Mouse (Mus musculus): ENCODE measurements around the gene Ifnl2. TPM values are rescaled to one million over a fixed set of nuclear protein-coding genes. Genes with fewer than 3 reads are reported as not detected.

Gene Ifnl2
- total and polyA plus RNA-seq, 3 experiments, result 1.00 TPM; not detected in 2

GRCm38 (mm10) chr7:28490903-28491302 is 19.4 kb downstream of the Ifnl2 start:
- DNase-seq, result no peak

GRCm38 (mm10) chr7:28490410-28490809 is 19.8 kb downstream of the Ifnl2 start:
- DNase-seq, result peak; percentile 72

- DNase-seq, result no peak
Measured at GRCm38 (mm10) chr7:28488030-28488491, 22.2 kb downstream of the Ifnl2 start.

GRCm38 (mm10) chr7:28484192-28484591 is 26.1 kb downstream of the Ifnl2 start:
- DNase-seq, result no peak

GRCm38 (mm10) chr7:28482854-28483253 is 27.4 kb downstream of the Ifnl2 start:
- no peak for DNase-seq

- DNase-seq, result no peak
Measured at GRCm38 (mm10) chr7:28478854-28479253, 31.4 kb downstream of the Ifnl2 start.

GRCm38 (mm10) chr7:28477363-28477762 is 32.9 kb downstream of the Ifnl2 start:
- no peak for DNase-seq

GRCm38 (mm10) chr7:28476191-28476590 is 34.1 kb downstream of the Ifnl2 start:
- DNase-seq, result no peak

GRCm38 (mm10) chr7:28467213-28467751 is 43.0 kb downstream of the Ifnl2 start:
- peak; percentile 85 for DNase-seq

GRCm38 (mm10) chr7:28466721-28467212 is 43.5 kb downstream of the Ifnl2 start:
- DNase-seq, result no peak

GRCm38 (mm10) chr7:28464416-28465212 is 45.6 kb downstream of the Ifnl2 start:
- peak; percentile 86 for DNase-seq

- DNase-seq, result no peak
Measured at GRCm38 (mm10) chr7:28462769-28463168, 47.5 kb downstream of the Ifnl2 start.

- no peak for DNase-seq
Measured at GRCm38 (mm10) chr7:28460361-28460760, 49.9 kb downstream of the Ifnl2 start.

Other genes with a start within 250 kb of the Ifnl2 start
- gene Eid2, start 242.6 kb downstream of the Ifnl2 start, total RNA-seq (2021), result 10 to 100 TPM; 23.4 to 24.4 TPM
- gene Eid2, start 242.6 kb downstream of the Ifnl2 start, polyA plus RNA-seq (2012; rRNA removed), result 30.4 and 36.8 TPM in 2 replicates
- gene Eid2b, start 232.7 kb downstream of the Ifnl2 start, total RNA-seq (2021), result 10 to 100 TPM in 1 of 2 experiments, 1 to 10 TPM in 1; 9.1 to 17.6 TPM
- 44.8 and 49.6 TPM in 2 replicates for gene Eid2b, start 232.7 kb downstream of the Ifnl2 start, polyA plus RNA-seq (2012; rRNA removed)
- not detected for gene Selenov, start 219.3 kb downstream of the Ifnl2 start, total RNA-seq (2021)
- 0.19 TPM in 1 of 2 replicates, not detected in the other for gene Selenov, start 219.3 kb downstream of the Ifnl2 start, polyA plus RNA-seq (2012; rRNA removed)
- gene Dll3, start 208.2 kb downstream of the Ifnl2 start, total RNA-seq (2021), result under 1 TPM in 1 of 2 experiments, not detected in 1; 0.10 TPM
- gene Dll3, start 208.2 kb downstream of the Ifnl2 start, polyA plus RNA-seq (2012; rRNA removed), result 0.16 and 0.29 TPM in 2 replicates
- 10 to 100 TPM; 66.6 to 99.9 TPM for gene Timm50, start 198.4 kb downstream of the Ifnl2 start, total RNA-seq (2021)
- gene Timm50, start 198.4 kb downstream of the Ifnl2 start, polyA plus RNA-seq (2012; rRNA removed), result 90.5 and 101 TPM in 2 replicates
- 100 to 1,000 TPM; 156 to 171 TPM for gene Supt5, start 171.7 kb downstream of the Ifnl2 start, total RNA-seq (2021)
- gene Supt5, start 171.7 kb downstream of the Ifnl2 start, polyA plus RNA-seq (2012; rRNA removed), result 163 and 190 TPM in 2 replicates
- gene Rps16, start 159.8 kb downstream of the Ifnl2 start, total RNA-seq (2021), result 1,000 to 10,000 TPM in 1 of 2 experiments, 100 to 1,000 TPM in 1; 895 to 1,085 TPM
- gene Rps16, start 159.8 kb downstream of the Ifnl2 start, polyA plus RNA-seq (2012; rRNA removed), result 555 and 709 TPM in 2 replicates
- 10 to 100 TPM; 14.9 to 15.6 TPM for gene Plekhg2, start 137.9 kb downstream of the Ifnl2 start, total RNA-seq (2021)
- 22.5 and 23.2 TPM in 2 replicates for gene Plekhg2, start 137.9 kb downstream of the Ifnl2 start, polyA plus RNA-seq (2012; rRNA removed)
- 10 to 100 TPM; 16.3 to 19.4 TPM for gene Zfp36, start 130.2 kb downstream of the Ifnl2 start, total RNA-seq (2021)
- 25.9 and 32.3 TPM in 2 replicates for gene Zfp36, start 130.2 kb downstream of the Ifnl2 start, polyA plus RNA-seq (2012; rRNA removed)
- gene Med29, start 117.7 kb downstream of the Ifnl2 start, total RNA-seq (2021), result 10 to 100 TPM; 39.6 to 49.7 TPM
- gene Med29, start 117.7 kb downstream of the Ifnl2 start, polyA plus RNA-seq (2012; rRNA removed), result 72.1 and 88.5 TPM in 2 replicates
- 100 to 1,000 TPM in 1 of 2 experiments, 10 to 100 TPM in 1; 73.4 to 104 TPM for gene Paf1, start 117.5 kb downstream of the Ifnl2 start, total RNA-seq (2021)
- gene Paf1, start 117.5 kb downstream of the Ifnl2 start, polyA plus RNA-seq (2012; rRNA removed), result 323 and 399 TPM in 2 replicates
- gene Gmfg, start 73.0 kb downstream of the Ifnl2 start, total RNA-seq (2021), result 10 to 100 TPM in 1 of 2 experiments, 1 to 10 TPM in 1; 7.1 to 10.4 TPM
- gene Gmfg, start 73.0 kb downstream of the Ifnl2 start, polyA plus RNA-seq (2012; rRNA removed), result 0.58 and 0.89 TPM in 2 replicates
- gene Lrfn1, start 58.5 kb downstream of the Ifnl2 start, total RNA-seq (2021), result 10 to 100 TPM; 12.9 to 25.4 TPM
- gene Lrfn1, start 58.5 kb downstream of the Ifnl2 start, polyA plus RNA-seq (2012; rRNA removed), result 33.6 and 37.1 TPM in 2 replicates
- not detected for gene Ifnl3, start 12.4 kb upstream of the Ifnl2 start, total RNA-seq (2021)
- 0.48 and 0.59 TPM in 2 replicates for gene Ifnl3, start 12.4 kb upstream of the Ifnl2 start, polyA plus RNA-seq (2012; rRNA removed)
- gene Sycn, start 30.4 kb upstream of the Ifnl2 start, total RNA-seq (2021), result not detected
- gene Sycn, start 30.4 kb upstream of the Ifnl2 start, polyA plus RNA-seq (2012; rRNA removed), result 0.44 and 0.48 TPM in 2 replicates
- not detected for gene Nccrp1, start 36.8 kb upstream of the Ifnl2 start, total RNA-seq (2021)
- 0.10 TPM in 1 of 2 replicates, not detected in the other for gene Nccrp1, start 36.8 kb upstream of the Ifnl2 start, polyA plus RNA-seq (2012; rRNA removed)
- 10 to 100 TPM; 61.0 to 78.2 TPM for gene Samd4b, start 87.7 kb upstream of the Ifnl2 start, total RNA-seq (2021)
- 127 and 146 TPM in 2 replicates for gene Samd4b, start 87.7 kb upstream of the Ifnl2 start, polyA plus RNA-seq (2012; rRNA removed)
- 10 to 100 TPM; 28.7 to 29.6 TPM for gene Pak4, start 87.7 kb upstream of the Ifnl2 start, total RNA-seq (2021)
- gene Pak4, start 87.7 kb upstream of the Ifnl2 start, polyA plus RNA-seq (2012; rRNA removed), result 53.5 and 54.9 TPM in 2 replicates
- gene Acp7, start 120.9 kb upstream of the Ifnl2 start, total RNA-seq (2021), result not detected
- not detected in 2 replicates for gene Acp7, start 120.9 kb upstream of the Ifnl2 start, polyA plus RNA-seq (2012; rRNA removed)
- 1 to 10 TPM; 1.7 to 2.6 TPM for gene Fbxo27, start 182.4 kb upstream of the Ifnl2 start, total RNA-seq (2021)
- 6.6 and 8.5 TPM in 2 replicates for gene Fbxo27, start 182.4 kb upstream of the Ifnl2 start, polyA plus RNA-seq (2012; rRNA removed)
- gene Fbxo17, start 206.3 kb upstream of the Ifnl2 start, total RNA-seq (2021), result 1 to 10 TPM; 2.0 to 5.3 TPM
- gene Fbxo17, start 206.3 kb upstream of the Ifnl2 start, polyA plus RNA-seq (2012; rRNA removed), result 11.1 and 14.1 TPM in 2 replicates
- 10 to 100 TPM; 74.6 to 82.1 TPM for gene Mrps12, start 231.4 kb upstream of the Ifnl2 start, total RNA-seq (2021)
- gene Mrps12, start 231.4 kb upstream of the Ifnl2 start, polyA plus RNA-seq (2012; rRNA removed), result 217 and 245 TPM in 2 replicates
- gene Sars2, start 231.5 kb upstream of the Ifnl2 start, total RNA-seq (2021), result 10 to 100 TPM; 16.5 to 21.2 TPM
- gene Sars2, start 231.5 kb upstream of the Ifnl2 start, polyA plus RNA-seq (2012; rRNA removed), result 42.6 and 43.0 TPM in 2 replicates
- gene Ccer2, start 245.7 kb upstream of the Ifnl2 start, total RNA-seq (2021), result not detected
- not detected in 2 replicates for gene Ccer2, start 245.7 kb upstream of the Ifnl2 start, polyA plus RNA-seq (2012; rRNA removed)